Mouse (Mus musculus) liver, embryonic 12.5 days (tissue): ENCODE measurements at regions not wholly inside any gene's neighbourhood (a gene's known extent, or its start where the extent isn't known, plus 50 kb on each side); places are given as distances from the start of the nearest gene placed in this dataset.

Experiments
- ATAC-seq: fragments of 200-750 bp; cut with Nextera tagmentation; 2 replicates; pipeline ENCODE4 v1.8.0; 2017; ENCODE audit warnings: moderate number of reproducible peaks, mild to moderate bottlenecking, moderate library complexity
- H3K27ac ChIP-seq: fragments of 300-500 bp; sonication (generic); 2 replicates; pipeline ENCODE4 v1.5.1; 2016; ENCODE audit warnings: mild to moderate bottlenecking
- H3K27me3 ChIP-seq: fragments of 300-500 bp; sonication (generic); replicated peaks from 2 replicates; pipeline ENCODE4 v1.6.1; 2016; ENCODE audit warnings: mild to moderate bottlenecking, moderate library complexity
- H3K36me3 ChIP-seq: fragments of 300-500 bp; sonication (generic); 2 replicates; pipeline ENCODE4 v1.6.1; 2016; ENCODE audit warnings: mild to moderate bottlenecking, moderate library complexity
- H3K4me1 ChIP-seq: fragments of 300-500 bp; sonication (generic); 2 replicates; pipeline ENCODE4 v1.6.1; 2016
- H3K4me2 ChIP-seq: fragments of 300-500 bp; sonication (generic); 2 replicates; pipeline ENCODE4 v1.6.1; 2016; ENCODE audit warnings: mild to moderate bottlenecking, moderate library complexity
- H3K4me3 ChIP-seq: fragments of 300-500 bp; sonication (generic); 2 replicates; pipeline ENCODE4 v1.5.1; 2016; ENCODE audit warnings: mild to moderate bottlenecking, moderate library complexity
- H3K9ac ChIP-seq: fragments of 300-500 bp; sonication (generic); 2 replicates; pipeline ENCODE4 v1.6.1; 2016; ENCODE audit warnings: mild to moderate bottlenecking, moderate library complexity
- H3K9me3 ChIP-seq: fragments of 300-500 bp; sonication (generic); replicated peaks from 2 replicates; pipeline ENCODE4 v1.6.1; 2016; ENCODE audit warnings: mild to moderate bottlenecking, moderate library complexity
- WGBS: fragments of 180-500 bp; shearing (Covaris S2); methylation state at CpG from one replicate; pipeline ENCODE4 v1.1.7; 2016; ENCODE audit not compliant: insufficient replicate concordance; 5-methylcytosine and 5-hydroxymethylcytosine counted together

- no peaks in the 10 kb centered on the region for H3K4me1 ChIP-seq
- H3K27ac ChIP-seq, result no peak overlapping the region
- H3K9ac ChIP-seq, result no peak overlapping the region
- no peak overlapping the region for H3K4me3 ChIP-seq
- no peak overlapping the region for H3K4me2 ChIP-seq
- WGBS, result 67% methylated on average over 14 of the region's 14 CpGs
- no peaks in the 10 kb centered on the region for H3K9me3 ChIP-seq
- no peaks in the 10 kb centered on the region for H3K27me3 ChIP-seq
- ATAC-seq, result no peak
- no peaks in the 10 kb centered on the region for H3K36me3 ChIP-seq
Observed at GRCm38 (mm10) chr14:58868176-58868949, 274.3 kb downstream of the 1700129C05Rik start.

GRCm38 (mm10) chr14:58867396-58868107 is 275.1 kb downstream of the 1700129C05Rik start:
- WGBS, result 61% methylated on average over 13 of the region's 13 CpGs
- no peak overlapping the region for H3K4me2 ChIP-seq
- H3K27ac ChIP-seq, result no peak overlapping the region
- H3K9ac ChIP-seq, result no peak overlapping the region
- no peak for ATAC-seq
- H3K36me3 ChIP-seq, result no peaks in the 10 kb centered on the region
- no peaks in the 10 kb centered on the region for H3K4me1 ChIP-seq
- H3K4me3 ChIP-seq, result no peak overlapping the region
- H3K9me3 ChIP-seq, result no peaks in the 10 kb centered on the region
- no peaks in the 10 kb centered on the region for H3K27me3 ChIP-seq

GRCm38 (mm10) chr14:58854871-58855270 is 287.8 kb downstream of the 1700129C05Rik start:
- H3K4me2 ChIP-seq, result no peak overlapping the region
- H3K27ac ChIP-seq, result no peak overlapping the region
- H3K4me3 ChIP-seq, result no peak overlapping the region
- no peaks in the 10 kb centered on the region for H3K4me1 ChIP-seq
- no peak overlapping the region for H3K9ac ChIP-seq
- 63% methylated on average over 4 of the region's 4 CpGs for WGBS
- no peak for ATAC-seq
- H3K36me3 ChIP-seq, result no peaks in the 10 kb centered on the region
- H3K9me3 ChIP-seq, result no peaks in the 10 kb centered on the region
- no peaks in the 10 kb centered on the region for H3K27me3 ChIP-seq

- Histone ChIP-seq H3K4me3 (no peak overlapping the region), H3K36me3 (no peaks in the 10 kb centered on the region)
- 46% methylated on average over 2 of the region's 2 CpGs for WGBS
Observed at GRCm38 (mm10) chr14:58844565-58844964, 298.1 kb downstream of the 1700129C05Rik start.

GRCm38 (mm10) chr14:58842196-58842886 is 300.4 kb downstream of the 1700129C05Rik start:
- Histone ChIP-seq H3K4me1 (no peaks in the 10 kb centered on the region), H3K4me3 (no peak overlapping the region), H3K36me3 (no peaks in the 10 kb centered on the region), H3K9ac (no peak overlapping the region), H3K27ac (no peak overlapping the region), H3K9me3 (no peaks in the 10 kb centered on the region), H3K4me2 (no peak overlapping the region), H3K27me3 (no peaks in the 10 kb centered on the region)
- ATAC-seq, result no peak
- WGBS, result 85% methylated on average over 1 of the region's 1 CpGs

More at GRCm38 (mm10) chr14:58844565-58844964, 298.1 kb downstream of the 1700129C05Rik start:
- H3K4me2 ChIP-seq, result no peak overlapping the region
- no peak for ATAC-seq
- H3K27me3 ChIP-seq, result no peaks in the 10 kb centered on the region
- H3K9ac ChIP-seq, result no peak overlapping the region
- no peaks in the 10 kb centered on the region for H3K4me1 ChIP-seq
- no peaks in the 10 kb centered on the region for H3K9me3 ChIP-seq
- no peak overlapping the region for H3K27ac ChIP-seq

DNA sequence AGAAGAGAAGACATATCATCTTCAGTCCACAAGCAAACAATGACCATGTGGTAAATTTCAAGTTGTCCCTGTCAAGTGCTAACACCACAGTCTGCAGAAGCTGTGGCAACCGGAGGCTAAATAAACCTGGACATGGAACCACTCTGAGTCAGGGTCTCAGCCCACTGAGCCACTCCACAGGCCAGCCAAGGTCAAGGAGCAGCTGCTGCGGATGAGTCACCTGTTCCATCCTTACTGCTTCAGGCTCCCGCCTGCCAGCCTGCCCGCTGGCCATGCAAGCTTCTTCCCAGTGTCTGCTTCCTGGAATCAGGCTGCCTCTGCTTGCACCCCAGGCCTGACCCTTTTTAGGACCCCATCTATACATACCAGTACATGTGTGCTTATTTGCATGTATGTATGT is 319.8 kb downstream of the 1700129C05Rik start:
- no peak overlapping the region for H3K9ac ChIP-seq
- 66% methylated on average over 4 of the region's 4 CpGs for WGBS
- H3K9me3 ChIP-seq, result no peaks in the 10 kb centered on the region
- H3K4me2 ChIP-seq, result no peak overlapping the region
- no peak overlapping the region for H3K4me3 ChIP-seq
- no peaks in the 10 kb centered on the region for H3K4me1 ChIP-seq
- H3K36me3 ChIP-seq, result no peaks in the 10 kb centered on the region
- H3K27me3 ChIP-seq, result no peaks in the 10 kb centered on the region
- no peak overlapping the region for H3K27ac ChIP-seq
- no peak for ATAC-seq

GRCm38 (mm10) chr14:58817961-58818504 is 324.7 kb downstream of the 1700129C05Rik start:
- Histone ChIP-seq H3K4me2 (no peak overlapping the region), H3K36me3 (no peaks in the 10 kb centered on the region), H3K9ac (no peak overlapping the region), H3K27ac (no peak overlapping the region), H3K27me3 (no peaks in the 10 kb centered on the region), H3K4me1 (no peaks in the 10 kb centered on the region), H3K9me3 (no peaks in the 10 kb centered on the region), H3K4me3 (no peak overlapping the region)
- 49% methylated on average over 10 of the region's 10 CpGs for WGBS
- no peak for ATAC-seq

DNA sequence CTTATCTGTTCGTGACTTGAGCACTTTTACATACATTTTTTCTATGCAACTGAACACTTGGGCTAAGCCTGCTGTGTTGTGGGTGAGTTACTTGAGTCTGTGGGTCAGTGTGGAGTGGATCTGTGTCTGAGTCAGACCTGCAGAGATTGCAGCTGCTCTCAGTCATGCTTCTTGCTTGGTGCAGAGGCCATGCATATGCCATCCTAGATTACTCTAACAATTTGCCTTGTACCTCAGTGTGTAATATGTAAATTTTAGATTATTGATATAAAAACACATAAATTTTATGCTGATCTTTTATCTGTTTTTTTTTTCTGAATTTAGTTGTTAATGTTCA is 326.2 kb downstream of the 1700129C05Rik start:
- 47% methylated on average over 1 of the region's 1 CpGs for WGBS
- Histone ChIP-seq H3K27ac (no peak overlapping the region), H3K4me1 (no peaks in the 10 kb centered on the region), H3K4me2 (no peak overlapping the region), H3K9me3 (no peaks in the 10 kb centered on the region), H3K9ac (no peak overlapping the region), H3K4me3 (no peak overlapping the region), H3K36me3 (no peaks in the 10 kb centered on the region), H3K27me3 (no peaks in the 10 kb centered on the region)
- ATAC-seq, result no peak

DNA sequence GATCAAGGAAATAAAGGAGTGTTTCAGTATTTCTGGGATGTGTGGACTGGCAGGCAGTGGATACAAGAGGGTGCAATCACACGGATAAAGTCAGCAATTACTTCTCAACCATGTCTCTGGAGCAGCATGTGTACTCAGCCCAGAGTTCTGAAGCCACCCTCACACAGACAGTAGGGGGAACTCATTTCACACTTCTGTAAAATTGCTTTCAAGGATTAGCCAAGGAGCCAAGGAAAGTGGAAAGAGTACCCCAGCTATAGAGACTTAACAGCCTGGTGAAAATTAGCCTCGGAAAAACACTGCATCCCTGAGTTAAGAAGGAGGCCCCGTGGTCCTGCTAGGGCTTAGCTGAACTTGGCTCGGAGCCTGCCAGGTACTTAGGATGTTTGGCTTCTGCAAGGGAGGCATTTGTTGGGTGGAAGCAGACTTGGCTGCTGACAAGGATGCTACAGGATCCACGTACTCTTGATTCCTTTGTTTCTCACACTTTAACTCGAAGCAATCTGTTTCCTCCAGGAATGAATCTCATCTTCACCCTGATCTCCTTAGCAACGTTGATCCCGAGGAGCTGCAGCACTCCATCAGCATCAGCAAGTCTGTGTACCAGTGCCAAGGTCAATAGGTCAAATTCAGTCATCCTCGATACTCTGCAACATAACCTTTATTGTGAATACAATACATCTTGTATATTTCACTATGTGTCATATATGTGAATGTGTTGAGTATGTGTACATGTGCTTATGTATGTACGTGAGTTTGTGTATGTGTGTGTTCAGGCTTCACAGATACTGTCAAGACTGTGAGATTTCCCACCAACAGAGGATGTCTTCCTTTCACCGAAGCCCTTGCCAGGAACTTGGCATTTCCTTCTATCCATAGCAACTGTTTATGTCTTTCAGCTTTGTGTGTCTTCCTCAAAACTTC is 326.8 kb downstream of the 1700129C05Rik start:
- Histone ChIP-seq H3K4me1 (no peaks in the 10 kb centered on the region), H3K4me2 (no peak overlapping the region), H3K9ac (no peak overlapping the region), H3K27me3 (no peaks in the 10 kb centered on the region), H3K36me3 (no peaks in the 10 kb centered on the region), H3K27ac (no peak overlapping the region), H3K9me3 (no peaks in the 10 kb centered on the region), H3K4me3 (no peak overlapping the region)
- WGBS, result 45% methylated on average over 11 of the region's 11 CpGs
- no peak for ATAC-seq

DNA sequence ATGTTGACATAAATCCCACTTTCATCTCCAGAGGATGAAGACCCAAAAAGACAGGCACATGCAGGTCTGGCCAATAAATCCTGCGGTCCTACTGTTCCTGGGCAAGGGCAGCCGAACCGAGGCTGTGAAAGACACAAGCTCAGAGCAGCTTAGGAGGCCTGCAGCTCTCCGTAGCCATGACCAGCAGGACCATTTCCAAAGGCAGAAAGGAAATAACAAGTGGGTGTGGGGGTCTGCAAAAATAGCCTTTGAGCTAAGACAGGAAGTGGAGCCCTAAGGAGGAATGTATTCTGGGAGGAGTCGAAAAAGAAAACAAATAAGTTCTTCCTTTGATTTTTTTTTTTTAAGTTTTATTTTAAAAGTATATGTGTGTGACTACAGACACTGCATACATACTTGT is 330.1 kb downstream of the 1700129C05Rik start:
- no peak overlapping the region for H3K4me2 ChIP-seq
- H3K9ac ChIP-seq, result no peak overlapping the region
- no peak overlapping the region for H3K4me3 ChIP-seq
- no peaks in the 10 kb centered on the region for H3K36me3 ChIP-seq
- no peaks in the 10 kb centered on the region for H3K4me1 ChIP-seq
- WGBS, result 36% methylated on average over 5 of the region's 5 CpGs
- no peaks in the 10 kb centered on the region for H3K9me3 ChIP-seq
- no peak for ATAC-seq
- no peak overlapping the region for H3K27ac ChIP-seq
- H3K27me3 ChIP-seq, result no peaks in the 10 kb centered on the region

DNA sequence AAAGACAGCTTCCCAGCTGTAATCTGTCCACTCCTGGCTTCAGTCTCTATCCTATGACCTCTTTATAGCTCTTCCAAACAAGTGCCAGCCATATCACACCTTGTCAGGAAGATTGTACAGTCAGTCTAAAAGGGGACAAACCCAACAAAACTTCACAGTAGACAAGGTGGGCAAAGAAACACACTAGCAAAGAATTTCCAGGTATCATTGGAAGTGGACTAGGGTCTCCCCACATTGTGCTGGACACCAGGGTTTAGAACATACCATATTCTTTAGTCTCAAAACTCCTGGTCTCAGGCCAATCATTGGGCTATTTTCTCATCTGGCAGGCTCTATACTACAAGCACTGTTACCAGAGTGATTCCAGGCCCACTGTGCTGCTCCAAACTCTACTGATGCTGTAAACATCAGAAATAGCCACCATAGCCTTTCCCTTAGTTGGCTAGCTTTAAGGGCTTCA is 341.3 kb downstream of the 1700129C05Rik start:
- Histone ChIP-seq H3K9ac (no peak overlapping the region), H3K27ac (no peak overlapping the region), H3K4me2 (no peak overlapping the region), H3K4me3 (no peak overlapping the region), H3K36me3 (no peaks in the 10 kb centered on the region), H3K4me1 (no peaks in the 10 kb centered on the region), H3K27me3 (no peaks in the 10 kb centered on the region), H3K9me3 (no peaks in the 10 kb centered on the region)
- ATAC-seq, result no peak
